Mouse (Mus musculus): ENCODE measurements around the gene Ice1. TPM values are rescaled to one million over a fixed set of nuclear protein-coding genes. Genes with fewer than 3 reads are reported as not detected.
A peak's percentile ranks its signal among the peaks of the same experiment; 100 is the strongest.

Gene Ice1
- polyA plus RNA-seq, 1 experiment from 2014 or later: 39.3 TPM

DNA sequence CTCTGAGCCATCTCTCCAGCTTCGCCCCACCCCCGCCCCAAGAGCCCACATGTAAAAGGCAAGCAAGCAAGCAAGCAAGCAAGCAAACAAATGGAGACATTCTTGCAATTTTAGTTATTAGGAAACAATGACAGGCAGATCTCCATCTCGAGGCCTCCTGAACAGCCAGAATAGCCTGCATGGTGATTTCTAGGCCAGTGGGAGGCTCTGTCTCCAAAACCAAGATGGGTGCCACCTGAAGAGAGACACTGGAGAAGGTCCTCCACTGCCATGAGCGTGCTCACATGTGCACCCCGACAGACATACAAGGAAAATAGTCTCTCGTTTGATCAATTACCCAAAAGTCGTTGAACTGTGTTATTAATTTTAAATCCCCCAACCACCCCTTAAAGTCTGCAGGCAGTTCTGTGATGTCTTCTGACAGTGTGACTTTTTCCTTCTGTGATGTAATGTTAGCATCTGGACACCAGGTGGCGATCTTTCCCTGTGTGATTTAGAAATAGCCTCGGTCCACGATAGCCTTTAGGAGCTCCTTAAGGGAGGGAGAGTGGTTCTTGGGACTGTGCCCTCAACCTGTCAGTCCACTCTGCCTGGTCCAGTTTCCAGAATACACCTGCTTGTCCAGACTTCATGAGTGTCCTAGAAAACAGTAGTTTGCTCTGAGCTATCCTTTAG, 6.1 kb upstream of the Ice1 start:
- Histone ChIP-seq H3K9ac (replicated peaks; ENCODE audit: low read depth, low read length) (no peak overlapping the region), H3K27me3 (replicated peaks; ENCODE audit: control insufficient read depth, insufficient read depth, low read length) (no peaks in the 10 kb centered on the region; the same call in 1 of the 2 replicates), H3K27ac (ENCODE audit: low read length) (no peak overlapping the region), H3K9me3 (ENCODE audit: control insufficient read depth, low read length) (no peaks in the 10 kb centered on the region), H3K4me2 (ENCODE audit: low read length) (no peak overlapping the region), H3K36me3 (ENCODE audit: control insufficient read depth, insufficient read depth) (no peaks in the 10 kb centered on the region), H3K4me1 (replicated peaks; ENCODE audit: control insufficient read depth, insufficient read depth, low read length) (peaks cover under 1% of the 10 kb centered on the region; the same call in 1 of the 2 replicates), H3K4me3 (replicated peaks; ENCODE audit: low read length) (no peak overlapping the region)
- WGBS: 20% methylated on average over 10 of the region's 10 CpGs
- peak; percentile 54 for ATAC-seq

GRCm38 (mm10) chr13:70641941-70642340, 4.5 kb upstream of the Ice1 start:
- 77% methylated on average over 4 of the region's 4 CpGs for WGBS
- no peak for ATAC-seq
- Histone ChIP-seq H3K27me3 (replicated peaks; ENCODE audit: control insufficient read depth, insufficient read depth, low read length) (no peaks in the 10 kb centered on the region; the same call in 1 of the 2 replicates), H3K27ac (ENCODE audit: low read length) (no peak overlapping the region), H3K9me3 (ENCODE audit: control insufficient read depth, low read length) (no peaks in the 10 kb centered on the region), H3K4me1 (replicated peaks; ENCODE audit: control insufficient read depth, insufficient read depth, low read length) (peaks cover 3% of the 10 kb centered on the region; the same call in 1 of the 2 replicates), H3K4me3 (replicated peaks; ENCODE audit: low read length) (no peak overlapping the region), H3K9ac (replicated peaks; ENCODE audit: low read depth, low read length) (no peak overlapping the region), H3K36me3 (ENCODE audit: control insufficient read depth, insufficient read depth) (no peaks in the 10 kb centered on the region), H3K4me2 (ENCODE audit: low read length) (no peak overlapping the region)

DNA sequence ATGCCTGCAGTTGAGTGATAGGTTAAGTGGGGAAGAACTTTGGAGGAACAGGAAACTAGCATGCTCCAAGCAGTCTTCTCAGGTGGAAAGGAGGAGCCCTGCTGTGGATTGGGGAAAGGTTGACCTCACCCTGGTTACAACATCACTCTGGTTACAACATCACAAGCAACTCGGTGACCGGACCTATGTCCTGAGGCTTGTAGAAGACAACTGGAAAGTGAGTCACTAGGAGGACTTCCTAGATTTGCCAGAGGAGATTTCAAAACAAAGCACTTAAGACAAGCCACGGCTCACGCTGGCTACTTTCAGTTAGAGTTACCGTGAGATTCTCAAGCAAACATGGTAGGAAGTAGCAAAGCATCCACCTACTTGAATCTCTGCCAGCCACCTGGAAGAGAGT, 3.9 kb upstream of the Ice1 start:
- 91% methylated on average over 5 of the region's 5 CpGs for WGBS
- Histone ChIP-seq H3K4me3 (replicated peaks; ENCODE audit: low read length) (no peak overlapping the region), H3K36me3 (ENCODE audit: control insufficient read depth, insufficient read depth) (no peaks in the 10 kb centered on the region), H3K9me3 (ENCODE audit: control insufficient read depth, low read length) (no peaks in the 10 kb centered on the region), H3K4me1 (replicated peaks; ENCODE audit: control insufficient read depth, insufficient read depth, low read length) (peaks cover 9% of the 10 kb centered on the region), H3K27ac (ENCODE audit: low read length) (no peak overlapping the region), H3K9ac (replicated peaks; ENCODE audit: low read depth, low read length) (no peak overlapping the region), H3K27me3 (replicated peaks; ENCODE audit: control insufficient read depth, insufficient read depth, low read length) (no peaks in the 10 kb centered on the region; the same call in 1 of the 2 replicates), H3K4me2 (ENCODE audit: low read length) (no peak overlapping the region)
- ATAC-seq: no peak

GRCm38 (mm10) chr13:70639639-70640038, 2.2 kb upstream of the Ice1 start:
- no peaks in the 10 kb centered on the region; the same call in 1 of the 2 replicates for H3K27me3 ChIP-seq (replicated peaks; ENCODE audit: control insufficient read depth, insufficient read depth, low read length)
- no peak overlapping the region for H3K4me3 ChIP-seq (replicated peaks; ENCODE audit: low read length)
- no peak for ATAC-seq
- H3K4me1 ChIP-seq (replicated peaks; ENCODE audit: control insufficient read depth, insufficient read depth, low read length): peaks cover 21% of the 10 kb centered on the region
- H3K27ac ChIP-seq (ENCODE audit: low read length): no peak overlapping the region
- H3K9ac ChIP-seq (replicated peaks; ENCODE audit: low read depth, low read length): no peak overlapping the region
- WGBS: 77% methylated on average over 3 of the region's 3 CpGs
- no peaks in the 10 kb centered on the region for H3K9me3 ChIP-seq (ENCODE audit: control insufficient read depth, low read length)
- H3K4me2 ChIP-seq (ENCODE audit: low read length): no peak overlapping the region
- H3K36me3 ChIP-seq (ENCODE audit: control insufficient read depth, insufficient read depth): no peaks in the 10 kb centered on the region

- Histone ChIP-seq H3K27ac (ENCODE audit: low read length) (peak overlapping the region; percentile 97), H3K4me3 (replicated peaks; ENCODE audit: low read length) (peak overlapping the region; percentile 71), H3K9me3 (ENCODE audit: control insufficient read depth, low read length) (no peaks in the 10 kb centered on the region), H3K9ac (replicated peaks; ENCODE audit: low read depth, low read length) (peak overlapping the region; percentile 80), H3K27me3 (replicated peaks; ENCODE audit: control insufficient read depth, insufficient read depth, low read length) (no peaks in the 10 kb centered on the region; the same call in 1 of the 2 replicates), H3K4me2 (ENCODE audit: low read length) (peak overlapping the region; percentile 92), H3K36me3 (ENCODE audit: control insufficient read depth, insufficient read depth) (no peaks in the 10 kb centered on the region), H3K4me1 (replicated peaks; ENCODE audit: control insufficient read depth, insufficient read depth, low read length) (peaks cover 21% of the 10 kb centered on the region)
- ATAC-seq: peak; percentile 96
- under 1% methylated on average over 42 of the region's 42 CpGs for WGBS
Observed at GRCm38 (mm10) chr13:70637662-70638291, 343 bp upstream of the Ice1 start.

- H3K9me3 ChIP-seq (ENCODE audit: control insufficient read depth, low read length): no peaks in the 10 kb centered on the region
- H3K36me3 ChIP-seq (ENCODE audit: control insufficient read depth, insufficient read depth): no peaks in the 10 kb centered on the region
- 29% methylated on average over 10 of the region's 10 CpGs for WGBS
- peak overlapping the region; percentile 92 for H3K4me2 ChIP-seq (ENCODE audit: low read length)
- ATAC-seq: no peak
- peak overlapping the region; percentile 80 for H3K9ac ChIP-seq (replicated peaks; ENCODE audit: low read depth, low read length)
- H3K27me3 ChIP-seq (replicated peaks; ENCODE audit: control insufficient read depth, insufficient read depth, low read length): no peaks in the 10 kb centered on the region; the same call in 1 of the 2 replicates
- peak overlapping the region; percentile 71 for H3K4me3 ChIP-seq (replicated peaks; ENCODE audit: low read length)
- no peak overlapping the region for H3K27ac ChIP-seq (ENCODE audit: low read length)
- peaks cover 21% of the 10 kb centered on the region for H3K4me1 ChIP-seq (replicated peaks; ENCODE audit: control insufficient read depth, insufficient read depth, low read length)
Observed at GRCm38 (mm10) chr13:70636706-70637105, 728 bp downstream of the Ice1 start.

DNA sequence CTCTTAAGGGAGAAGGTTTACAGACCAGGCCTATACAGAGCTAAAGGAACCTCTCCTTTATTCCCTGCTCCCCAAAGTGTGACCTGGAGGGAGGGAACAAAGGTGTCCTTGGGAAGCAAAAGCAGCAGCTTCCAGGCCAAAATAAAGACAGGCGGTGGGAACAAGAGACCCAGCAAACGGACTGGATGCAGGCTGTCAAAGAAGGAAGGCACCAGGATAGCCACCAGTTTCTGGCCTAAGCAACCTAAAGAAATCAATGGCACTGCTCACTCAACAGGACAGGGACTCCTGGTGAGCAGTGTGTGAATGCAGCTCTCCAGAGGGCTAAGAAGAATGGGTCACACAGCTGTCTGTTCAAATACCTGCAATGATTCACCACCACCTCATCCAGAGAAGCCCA, 1.8 kb downstream of the Ice1 start:
- ATAC-seq: no peak
- Histone ChIP-seq H3K4me1 (replicated peaks; ENCODE audit: control insufficient read depth, insufficient read depth, low read length) (peaks cover 21% of the 10 kb centered on the region), H3K9ac (replicated peaks; ENCODE audit: low read depth, low read length) (no peak overlapping the region), H3K27ac (ENCODE audit: low read length) (no peak overlapping the region), H3K9me3 (ENCODE audit: control insufficient read depth, low read length) (no peaks in the 10 kb centered on the region), H3K4me2 (ENCODE audit: low read length) (peak overlapping the region; percentile 92; the same call in 1 of the 2 replicates), H3K27me3 (replicated peaks; ENCODE audit: control insufficient read depth, insufficient read depth, low read length) (no peaks in the 10 kb centered on the region), H3K36me3 (ENCODE audit: control insufficient read depth, insufficient read depth) (no peaks in the 10 kb centered on the region), H3K4me3 (replicated peaks; ENCODE audit: low read length) (no peak overlapping the region)
- WGBS: 63% methylated on average over 2 of the region's 2 CpGs

DNA sequence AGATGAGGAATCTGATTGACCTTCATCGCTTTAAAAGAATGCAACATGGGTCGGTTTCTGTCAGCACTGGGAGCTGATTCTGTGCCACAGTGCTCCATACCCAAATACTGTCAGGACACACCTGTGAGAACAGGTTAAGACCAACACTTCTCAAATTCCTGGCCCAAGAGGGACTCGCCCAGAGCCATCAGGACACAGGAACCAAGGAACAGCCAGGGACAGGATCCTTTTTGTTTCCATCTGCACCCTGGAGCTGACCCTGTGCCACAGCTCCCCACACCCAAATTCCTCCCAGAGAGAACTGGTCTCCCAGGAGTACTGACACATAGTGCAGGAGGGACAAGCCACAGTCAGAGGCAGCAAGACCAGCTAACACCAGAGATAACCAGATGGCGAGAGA, 11.0 kb downstream of the Ice1 start:
- 91% methylated on average over 4 of the region's 4 CpGs for WGBS
- no peak for ATAC-seq

DNA sequence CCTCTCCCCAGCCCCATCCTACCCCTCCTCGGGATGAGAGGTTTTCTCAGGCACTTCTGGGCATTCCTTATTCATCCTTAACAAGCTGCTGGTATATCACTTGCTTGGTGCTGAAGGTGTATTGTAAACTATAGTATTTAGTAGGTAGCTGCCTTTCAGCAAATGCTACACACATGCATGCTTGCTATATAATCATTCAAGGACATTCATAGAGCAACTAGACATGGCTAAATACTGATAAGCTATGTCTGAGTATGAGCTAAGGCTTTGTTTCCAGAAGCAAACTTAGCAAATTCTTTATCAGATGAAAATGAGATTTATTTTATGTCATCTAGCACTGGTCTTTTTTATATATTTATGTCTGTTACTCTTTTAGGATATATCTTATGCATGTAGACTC, 11.8 kb downstream of the Ice1 start:
- no peak for ATAC-seq
- no peak overlapping the region for H3K9ac ChIP-seq (replicated peaks; ENCODE audit: low read depth, low read length)
- no peaks in the 10 kb centered on the region for H3K4me1 ChIP-seq (replicated peaks; ENCODE audit: control insufficient read depth, insufficient read depth, low read length)
- no peaks in the 10 kb centered on the region for H3K27me3 ChIP-seq (replicated peaks; ENCODE audit: control insufficient read depth, insufficient read depth, low read length)
- 93% methylated on average over 1 of the region's 1 CpGs for WGBS
- H3K4me2 ChIP-seq (ENCODE audit: low read length): no peak overlapping the region
- H3K9me3 ChIP-seq (ENCODE audit: control insufficient read depth, low read length): no peaks in the 10 kb centered on the region
- H3K27ac ChIP-seq (ENCODE audit: low read length): no peak overlapping the region
- no peaks in the 10 kb centered on the region for H3K36me3 ChIP-seq (ENCODE audit: control insufficient read depth, insufficient read depth)
- H3K4me3 ChIP-seq (replicated peaks; ENCODE audit: low read length): no peak overlapping the region

More for the DNA sequence above, 11.0 kb downstream of the Ice1 start:
- Histone ChIP-seq H3K36me3 (ENCODE audit: control insufficient read depth, insufficient read depth) (no peaks in the 10 kb centered on the region), H3K9ac (replicated peaks; ENCODE audit: low read depth, low read length) (no peak overlapping the region), H3K4me2 (ENCODE audit: low read length) (no peak overlapping the region), H3K27ac (ENCODE audit: low read length) (no peak overlapping the region), H3K4me1 (replicated peaks; ENCODE audit: control insufficient read depth, insufficient read depth, low read length) (no peaks in the 10 kb centered on the region), H3K4me3 (replicated peaks; ENCODE audit: low read length) (no peak overlapping the region), H3K9me3 (ENCODE audit: control insufficient read depth, low read length) (no peaks in the 10 kb centered on the region), H3K27me3 (replicated peaks; ENCODE audit: control insufficient read depth, insufficient read depth, low read length) (no peaks in the 10 kb centered on the region)
